Mouse (Mus musculus): ENCODE measurements around the gene Msn.

DNA sequence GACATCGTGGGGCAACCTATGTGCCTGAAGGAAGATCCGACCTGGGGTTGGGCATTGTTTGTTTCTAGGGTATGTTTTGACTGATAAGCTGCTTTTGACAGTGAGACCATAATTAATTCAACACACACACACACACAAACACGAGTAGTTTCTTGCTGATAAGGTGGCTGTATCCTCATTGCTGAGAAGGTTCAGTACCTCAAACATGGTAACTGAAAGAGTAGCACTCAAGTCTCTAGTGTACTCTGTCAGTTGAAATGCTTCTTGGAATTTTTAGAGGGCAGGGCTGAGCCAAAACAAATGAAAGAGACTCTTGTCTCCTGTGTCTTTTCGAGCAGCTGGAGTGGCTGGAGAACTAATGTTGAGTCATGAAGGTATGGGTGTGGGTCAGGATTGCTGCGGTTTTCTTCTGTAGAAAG lies 38.4 kb downstream of the Msn start:
- no peak for TF ChIP-seq CTCF (IDR thresholded peaks at IDR 0.05; ENCODE audit: borderline replicate concordance, extremely low read depth, insufficient read depth, insufficient read length)
- no peak for TF ChIP-seq POLR2A (IDR thresholded peaks at IDR 0.05; ENCODE audit: borderline replicate concordance, extremely low read depth, insufficient read depth, insufficient read length, poor library complexity, severe bottlenecking)
